Comparison of ENCODE assay signal across 8 mouse cellular contexts in the genomic region with DNA sequence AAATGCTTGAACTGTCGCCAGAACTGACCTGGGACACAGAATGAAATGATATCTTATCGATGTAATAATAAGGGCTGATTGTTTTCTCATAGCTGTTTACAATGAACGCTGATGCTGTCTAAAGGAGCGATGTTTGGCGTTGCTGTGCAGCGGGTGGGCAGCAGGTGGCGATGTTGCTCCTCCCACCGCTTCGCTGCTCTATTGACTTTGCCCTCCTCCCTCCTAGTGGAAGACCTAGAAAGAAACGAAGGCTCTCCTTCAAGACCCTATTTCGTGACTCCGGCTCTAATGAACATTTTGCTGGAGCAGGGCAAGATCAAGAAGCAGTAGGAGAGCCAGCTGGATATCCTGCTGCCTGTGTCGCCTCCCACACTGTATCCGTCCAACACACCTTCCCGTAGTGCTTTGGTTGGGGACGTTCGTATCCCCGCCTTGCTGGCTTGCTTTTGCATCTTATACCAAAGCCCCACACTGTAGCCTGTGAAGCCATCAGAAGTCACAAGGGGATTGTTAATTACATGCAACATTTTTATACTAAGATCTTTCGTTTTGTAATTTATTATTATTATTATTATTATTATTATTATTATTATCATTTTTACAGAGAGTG.
DNase-seq lines count a peak whose midpoint lies in the region; ATAC-seq and TF ChIP-seq lines count a peak whose summit lies in the region.

No protein-coding gene starts in this region.

- peak; percentile 56 to 82 for DNase-seq in heart, adult 18-20 months
- DNase-seq in heart, adult 11 months, result no peak
- peak; percentile 83 for DNase-seq in embryo, embryonic 9.5 days (ENCODE audit: extremely low spot score)
- peak; percentile 52 for DNase-seq in kidney, adult 11 months
- peak; percentile 75 for DNase-seq in left cerebral cortex, postnatal 4 days
- DNase-seq in midbrain, embryonic 11.5 days (ENCODE audit: low spot score, missing footprints), result peak; percentile 100
- peak; percentile 1 to 24 for DNase-seq in spleen, adult 2 months (ENCODE audit: low read depth in 1 of 2, low spot score in 2 of 2)

- peak overlapping the region; percentile 22; the same call in 1 of the 2 replicates for H3K4me3 ChIP-seq in midbrain, embryonic 11.5 days (ENCODE audit: low read depth, low read length)
- H3K4me3 ChIP-seq in spleen, adult 2 months (ENCODE audit: extremely low read depth, insufficient read depth, insufficient read length), result no peak overlapping the region

- H3K36me3 ChIP-seq in midbrain, embryonic 11.5 days (ENCODE audit: control insufficient read depth, insufficient read depth, low read length), result no peaks in the 10 kb centered on the region
- no peaks in the 10 kb centered on the region for H3K36me3 ChIP-seq in spleen, adult 2 months (ENCODE audit: control insufficient read depth, insufficient read depth, low read length)

- H3K9me3 ChIP-seq in midbrain, embryonic 11.5 days (ENCODE audit: control insufficient read depth, low read length), result no peaks in the 10 kb centered on the region

- no peak for TF ChIP-seq POLR2A in spleen, adult 2 months (IDR thresholded peaks at IDR 0.05; ENCODE audit: low read depth, low read length)

- no peaks in the 10 kb centered on the region for H3K4me1 ChIP-seq in midbrain, embryonic 11.5 days (ENCODE audit: control insufficient read depth, insufficient read depth, low read length)
- no peaks in the 10 kb centered on the region for H3K4me1 ChIP-seq in spleen, adult 2 months (ENCODE audit: control insufficient read depth, insufficient read depth, insufficient read length)

- H3K27ac ChIP-seq in midbrain, embryonic 11.5 days (ENCODE audit: low read depth, low read length), result no peak overlapping the region
- H3K27ac ChIP-seq in spleen, adult 2 months (ENCODE audit: insufficient read depth, low read length), result no peak overlapping the region

- H3K9ac ChIP-seq in midbrain, embryonic 11.5 days (ENCODE audit: low read length), result peak overlapping the region; percentile 57

- H3K27me3 ChIP-seq in midbrain, embryonic 11.5 days (ENCODE audit: control insufficient read depth, insufficient read depth, low read length), result no peaks in the 10 kb centered on the region
- H3K27me3 ChIP-seq in spleen, adult 2 months (ENCODE audit: control insufficient read depth, insufficient read depth, low read length), result no peaks in the 10 kb centered on the region

- TF ChIP-seq CTCF in spleen, adult 2 months (IDR thresholded peaks at IDR 0.05; ENCODE audit: extremely low read depth, insufficient read depth, insufficient read length, insufficient replicate concordance), result peak; percentile 85

- H3K4me2 ChIP-seq in midbrain, embryonic 11.5 days, result peak overlapping the region; percentile 51

- intact Hi-C loops in left cerebral cortex, postnatal 4 days (cut with DNase I), result loop anchor here (1.0 kb wide), 1 partner anchor 302 kb away; no protein-coding TSS in a partner anchor

- peak; percentile 99 for ATAC-seq in granulocyte monocyte progenitor cell, adult 5-6 weeks (replicated peaks; ENCODE audit: poor library complexity, severe bottlenecking)
- peak; percentile 81 for ATAC-seq in midbrain, embryonic 11.5 days (ENCODE audit: low FRiP score)

- 15% methylated on average over 19 of the region's 19 CpGs for WGBS in midbrain, embryonic 11.5 days
- 19% methylated on average over 19 of the region's 19 CpGs for WGBS in spleen, adult 2 months
